Mouse (Mus musculus): ENCODE measurements at regions not wholly inside any gene's neighbourhood (a gene's known extent, or its start where the extent isn't known, plus 50 kb on each side); places are given as distances from the start of the nearest gene placed in this dataset.

GRCm38 (mm10) chr6:93573679-93574635 is 630.7 kb upstream of the Adamts9 start:
- Histone ChIP-seq H3K36me3 (ENCODE audit: control insufficient read depth, insufficient read depth) (no peaks in the 10 kb centered on the region), H3K4me2 (ENCODE audit: low read length) (no peak overlapping the region), H3K27ac (ENCODE audit: low read length) (peak overlapping the region; percentile 20; the same call in 1 of the 2 replicates), H3K9ac (replicated peaks; ENCODE audit: low read depth, low read length) (no peak overlapping the region), H3K4me3 (replicated peaks; ENCODE audit: low read length) (no peak overlapping the region), H3K27me3 (replicated peaks; ENCODE audit: control insufficient read depth, insufficient read depth, low read length) (no peaks in the 10 kb centered on the region), H3K4me1 (replicated peaks; ENCODE audit: control insufficient read depth, insufficient read depth, low read length) (0 out of 2 replicates have a peak, but pooled peaks cover 2% of the 10 kb centered on the region), H3K9me3 (ENCODE audit: control insufficient read depth, low read length) (no peaks in the 10 kb centered on the region)
- ATAC-seq, result peak; percentile 95
- 32% methylated on average over 7 of the region's 7 CpGs for WGBS

DNA sequence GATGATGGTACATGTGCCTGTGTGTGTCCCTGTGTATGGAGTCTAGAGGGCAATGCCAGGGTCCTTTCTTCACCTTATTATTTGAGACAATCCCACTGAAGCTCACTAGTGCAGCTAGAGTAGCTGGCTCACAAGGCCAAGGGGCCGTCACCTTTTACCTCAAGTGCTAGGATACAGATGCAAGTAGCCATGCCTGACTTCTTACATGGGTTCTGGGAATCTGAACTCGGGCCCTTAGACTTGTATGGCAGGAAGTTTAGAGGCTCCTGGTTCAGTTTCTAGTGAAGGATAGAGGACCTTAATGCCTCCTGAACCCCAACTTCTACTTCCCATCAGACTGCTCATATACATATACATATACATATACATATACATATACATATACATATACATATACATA is 626.6 kb upstream of the Adamts9 start:
- Histone ChIP-seq H3K4me2 (ENCODE audit: low read length) (no peak overlapping the region), H3K27me3 (replicated peaks; ENCODE audit: control insufficient read depth, insufficient read depth, low read length) (no peaks in the 10 kb centered on the region), H3K9ac (replicated peaks; ENCODE audit: low read depth, low read length) (no peak overlapping the region), H3K27ac (ENCODE audit: low read length) (no peak overlapping the region), H3K36me3 (ENCODE audit: control insufficient read depth, insufficient read depth) (no peaks in the 10 kb centered on the region), H3K9me3 (ENCODE audit: control insufficient read depth, low read length) (no peaks in the 10 kb centered on the region), H3K4me1 (replicated peaks; ENCODE audit: control insufficient read depth, insufficient read depth, low read length) (0 out of 2 replicates have a peak, but pooled peaks cover 2% of the 10 kb centered on the region), H3K4me3 (replicated peaks; ENCODE audit: low read length) (no peak overlapping the region)
- ATAC-seq, result no peak
- 84% methylated on average over 2 of the region's 2 CpGs for WGBS

GRCm38 (mm10) chr6:93569211-93569610 is 625.9 kb upstream of the Adamts9 start:
- ATAC-seq, result no peak
- no peak overlapping the region for H3K9ac ChIP-seq (replicated peaks; ENCODE audit: low read depth, low read length)
- no peak overlapping the region for H3K4me2 ChIP-seq (ENCODE audit: low read length)
- no peaks in the 10 kb centered on the region for H3K9me3 ChIP-seq (ENCODE audit: control insufficient read depth, low read length)
- H3K4me3 ChIP-seq (replicated peaks; ENCODE audit: low read length), result no peak overlapping the region
- H3K27ac ChIP-seq (ENCODE audit: low read length), result no peak overlapping the region
- no peaks in the 10 kb centered on the region for H3K27me3 ChIP-seq (replicated peaks; ENCODE audit: control insufficient read depth, insufficient read depth, low read length)
- H3K36me3 ChIP-seq (ENCODE audit: control insufficient read depth, insufficient read depth), result no peaks in the 10 kb centered on the region
- WGBS, result 80% methylated on average over 6 of the region's 6 CpGs
- H3K4me1 ChIP-seq (replicated peaks; ENCODE audit: control insufficient read depth, insufficient read depth, low read length), result 0 out of 2 replicates have a peak, but pooled peaks cover 2% of the 10 kb centered on the region

GRCm38 (mm10) chr6:93566661-93567060 is 623.4 kb upstream of the Adamts9 start:
- no peaks in the 10 kb centered on the region for H3K4me1 ChIP-seq (replicated peaks; ENCODE audit: control insufficient read depth, insufficient read depth, low read length)
- H3K27me3 ChIP-seq (replicated peaks; ENCODE audit: control insufficient read depth, insufficient read depth, low read length), result no peaks in the 10 kb centered on the region
- no peak overlapping the region for H3K27ac ChIP-seq (ENCODE audit: low read length)
- no peaks in the 10 kb centered on the region for H3K36me3 ChIP-seq (ENCODE audit: control insufficient read depth, insufficient read depth)
- WGBS, result 7% methylated on average over 2 of the region's 2 CpGs
- no peak for ATAC-seq
- H3K4me3 ChIP-seq (replicated peaks; ENCODE audit: low read length), result no peak overlapping the region
- H3K9me3 ChIP-seq (ENCODE audit: control insufficient read depth, low read length), result no peaks in the 10 kb centered on the region
- no peak overlapping the region for H3K4me2 ChIP-seq (ENCODE audit: low read length)
- no peak overlapping the region for H3K9ac ChIP-seq (replicated peaks; ENCODE audit: low read depth, low read length)

DNA sequence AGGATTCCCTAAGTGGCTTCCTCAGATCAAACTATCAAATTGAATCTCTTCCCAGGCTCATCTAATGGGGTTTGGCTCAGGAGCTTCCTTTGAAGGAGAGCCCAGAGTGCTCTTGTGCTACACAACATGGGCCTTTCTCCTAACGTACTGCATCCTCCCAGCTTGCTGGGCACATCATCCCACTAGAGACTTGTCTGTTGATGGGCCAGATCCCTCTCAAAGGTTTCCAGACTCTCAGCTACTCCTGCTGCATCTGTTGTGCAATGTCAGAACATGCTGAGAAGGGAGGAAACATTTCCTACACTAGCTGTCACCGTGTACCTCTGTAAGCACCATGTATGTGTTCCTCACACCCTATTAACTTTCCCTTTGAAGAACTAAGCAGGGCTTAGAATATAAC is 605.0 kb upstream of the Adamts9 start:
- H3K36me3 ChIP-seq (ENCODE audit: control insufficient read depth, insufficient read depth), result no peaks in the 10 kb centered on the region
- no peaks in the 10 kb centered on the region for H3K4me1 ChIP-seq (replicated peaks; ENCODE audit: control insufficient read depth, insufficient read depth, low read length)
- H3K9me3 ChIP-seq (ENCODE audit: control insufficient read depth, low read length), result no peaks in the 10 kb centered on the region
- H3K27ac ChIP-seq (ENCODE audit: low read length), result no peak overlapping the region
- WGBS, result 75% methylated on average over 2 of the region's 2 CpGs
- no peaks in the 10 kb centered on the region for H3K27me3 ChIP-seq (replicated peaks; ENCODE audit: control insufficient read depth, insufficient read depth, low read length)
- ATAC-seq, result no peak
- H3K4me2 ChIP-seq (ENCODE audit: low read length), result no peak overlapping the region
- H3K9ac ChIP-seq (replicated peaks; ENCODE audit: low read depth, low read length), result no peak overlapping the region
- H3K4me3 ChIP-seq (replicated peaks; ENCODE audit: low read length), result no peak overlapping the region

DNA sequence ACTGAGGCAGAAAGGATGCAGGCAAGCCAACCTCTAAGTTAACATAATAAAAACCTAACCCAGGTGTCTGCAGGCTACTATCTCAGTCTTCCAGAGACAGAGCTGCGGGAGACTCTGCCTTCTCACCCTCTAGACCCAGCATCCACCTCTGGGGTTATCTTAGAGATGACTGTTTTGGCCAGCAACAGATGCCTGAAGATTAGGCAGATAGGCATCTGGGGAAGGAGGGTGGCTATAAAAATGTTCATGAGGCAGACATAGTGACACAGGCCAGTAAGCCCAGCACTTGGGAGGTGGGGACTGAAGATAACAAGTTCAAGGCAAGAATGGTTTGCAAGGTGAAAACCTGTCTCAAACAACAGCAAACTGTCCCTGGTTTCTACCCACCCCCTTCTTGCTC is 601.0 kb upstream of the Adamts9 start:
- H3K27me3 ChIP-seq (replicated peaks; ENCODE audit: control insufficient read depth, insufficient read depth, low read length), result no peaks in the 10 kb centered on the region
- H3K27ac ChIP-seq (ENCODE audit: low read length), result no peak overlapping the region
- 40% methylated on average over 1 of the region's 1 CpGs for WGBS
- ATAC-seq, result no peak
- no peak overlapping the region for H3K4me2 ChIP-seq (ENCODE audit: low read length)
- no peaks in the 10 kb centered on the region for H3K36me3 ChIP-seq (ENCODE audit: control insufficient read depth, insufficient read depth)
- H3K9me3 ChIP-seq (ENCODE audit: control insufficient read depth, low read length), result no peaks in the 10 kb centered on the region
- H3K4me3 ChIP-seq (replicated peaks; ENCODE audit: low read length), result no peak overlapping the region
- H3K9ac ChIP-seq (replicated peaks; ENCODE audit: low read depth, low read length), result no peak overlapping the region
- no peaks in the 10 kb centered on the region for H3K4me1 ChIP-seq (replicated peaks; ENCODE audit: control insufficient read depth, insufficient read depth, low read length)

GRCm38 (mm10) chr6:93543354-93544129 is 600.2 kb upstream of the Adamts9 start:
- Histone ChIP-seq H3K27me3 (replicated peaks; ENCODE audit: control insufficient read depth, insufficient read depth, low read length) (no peaks in the 10 kb centered on the region), H3K9me3 (ENCODE audit: control insufficient read depth, low read length) (no peaks in the 10 kb centered on the region), H3K36me3 (ENCODE audit: control insufficient read depth, insufficient read depth) (no peaks in the 10 kb centered on the region), H3K4me3 (replicated peaks; ENCODE audit: low read length) (0 out of 2 replicates have a peak overlapping the region, but pooled peaks have one; percentile 13), H3K4me1 (replicated peaks; ENCODE audit: control insufficient read depth, insufficient read depth, low read length) (no peaks in the 10 kb centered on the region), H3K4me2 (ENCODE audit: low read length) (peak overlapping the region; percentile 40), H3K27ac (ENCODE audit: low read length) (no peak overlapping the region), H3K9ac (replicated peaks; ENCODE audit: low read depth, low read length) (no peak overlapping the region)
- no peak for ATAC-seq
- 18% methylated on average over 15 of the region's 15 CpGs for WGBS

- Histone ChIP-seq H3K36me3 (ENCODE audit: control insufficient read depth, insufficient read depth) (no peaks in the 10 kb centered on the region), H3K4me1 (replicated peaks; ENCODE audit: control insufficient read depth, insufficient read depth, low read length) (no peaks in the 10 kb centered on the region), H3K4me3 (replicated peaks; ENCODE audit: low read length) (no peak overlapping the region), H3K4me2 (ENCODE audit: low read length) (no peak overlapping the region), H3K9me3 (ENCODE audit: control insufficient read depth, low read length) (no peaks in the 10 kb centered on the region), H3K9ac (replicated peaks; ENCODE audit: low read depth, low read length) (no peak overlapping the region), H3K27ac (ENCODE audit: low read length) (no peak overlapping the region), H3K27me3 (replicated peaks; ENCODE audit: control insufficient read depth, insufficient read depth, low read length) (no peaks in the 10 kb centered on the region)
- no peak for ATAC-seq
- 88% methylated on average over 1 of the region's 1 CpGs for WGBS
Observed at GRCm38 (mm10) chr6:93539583-93539982, 596.3 kb upstream of the Adamts9 start.

DNA sequence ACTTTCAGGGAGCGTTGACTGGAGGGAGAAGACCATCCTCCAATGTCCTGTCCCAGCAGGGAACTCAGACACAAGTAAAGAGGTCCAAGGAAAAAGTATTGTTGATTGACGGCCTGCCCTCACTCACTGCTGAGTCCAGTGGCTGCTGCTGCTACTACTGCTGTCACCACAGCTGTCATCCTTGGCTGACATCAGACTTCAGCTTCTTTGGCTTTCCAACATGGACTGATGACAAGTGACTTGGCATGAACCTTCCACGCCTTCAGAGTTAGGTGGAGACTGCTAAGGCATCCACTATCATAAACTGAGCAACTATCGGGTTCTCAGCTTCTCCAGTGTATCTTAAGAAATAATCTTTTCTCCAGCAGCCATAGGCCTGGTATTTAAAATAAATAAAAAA is 595.9 kb upstream of the Adamts9 start:
- no peaks in the 10 kb centered on the region for H3K27me3 ChIP-seq (replicated peaks; ENCODE audit: control insufficient read depth, insufficient read depth, low read length)
- no peak overlapping the region for H3K4me2 ChIP-seq (ENCODE audit: low read length)
- no peaks in the 10 kb centered on the region for H3K4me1 ChIP-seq (replicated peaks; ENCODE audit: control insufficient read depth, insufficient read depth, low read length)
- no peak overlapping the region for H3K4me3 ChIP-seq (replicated peaks; ENCODE audit: low read length)
- no peaks in the 10 kb centered on the region for H3K9me3 ChIP-seq (ENCODE audit: control insufficient read depth, low read length)
- H3K27ac ChIP-seq (ENCODE audit: low read length), result no peak overlapping the region
- no peak overlapping the region for H3K9ac ChIP-seq (replicated peaks; ENCODE audit: low read depth, low read length)
- 87% methylated on average over 4 of the region's 4 CpGs for WGBS
- no peaks in the 10 kb centered on the region for H3K36me3 ChIP-seq (ENCODE audit: control insufficient read depth, insufficient read depth)
- ATAC-seq, result no peak
